Mouse (Mus musculus) limb, embryonic 15.5 days (tissue): ENCODE data around the gene 4930556J24Rik. TPM values are rescaled to one million over a fixed set of nuclear protein-coding genes. Genes with fewer than 3 reads are reported as not detected.

Source experiments
- ATAC-seq: fragments of 200-750 bp; cut with Nextera tagmentation; 2 replicates; pipeline ENCODE4 v1.8.0; 2017; ENCODE audit warnings: low read depth, moderate TSS enrichment; ENCODE audit not compliant: insufficient number of reproducible peaks, low FRiP score, low TSS enrichment
- H3K27ac ChIP-seq: fragments of 300-500 bp; sonication (generic); 2 replicates; pipeline ENCODE4 v1.5.1; 2015; ENCODE audit warnings: moderate library complexity, mild to moderate bottlenecking, inconsistent platforms
- H3K27me3 ChIP-seq: fragments of 300-500 bp; sonication (generic); 2 replicates; pipeline ENCODE4 v1.6.1; 2015; ENCODE audit warnings: inconsistent platforms
- H3K36me3 ChIP-seq: fragments of 300-500 bp; sonication (generic); 2 replicates; pipeline ENCODE4 v1.6.1; 2015; ENCODE audit warnings: inconsistent platforms
- H3K4me1 ChIP-seq: fragments of 300-500 bp; sonication (generic); 2 replicates; pipeline ENCODE4 v1.6.1; 2015; ENCODE audit warnings: inconsistent platforms
- H3K4me2 ChIP-seq: fragments of 300-500 bp; sonication (generic); 2 replicates; pipeline ENCODE4 v1.6.1; 2015; ENCODE audit warnings: mild to moderate bottlenecking, inconsistent platforms
- H3K4me3 ChIP-seq: fragments of 300-500 bp; sonication (generic); 2 replicates; pipeline ENCODE4 v1.5.1; 2015; ENCODE audit warnings: mild to moderate bottlenecking, inconsistent platforms
- H3K9ac ChIP-seq: fragments of 300-500 bp; sonication (generic); 2 replicates; pipeline ENCODE4 v1.6.1; 2015; ENCODE audit warnings: inconsistent platforms
- H3K9me3 ChIP-seq: fragments of 300-500 bp; sonication (generic); 2 replicates; pipeline ENCODE4 v1.6.1; 2016; ENCODE audit warnings: inconsistent platforms
- WGBS: fragments of 180-500 bp; shearing (Covaris S2); methylation state at CpG from one replicate; pipeline ENCODE4 v1.1.7; 2015; 5-methylcytosine and 5-hydroxymethylcytosine counted together
- polyA plus RNA-seq: library from polyadenylated mRNA; unstranded; fragments of >200 nt; fragmentation: Nextera tagmentation; extraction: Ambion mirVana; gene quantifications from 2 replicates; pipeline ENCODE4 v1.2.1, GENCODE M21; 2015

The 4930556J24Rik gene
- polyA plus RNA-seq, 1 experiment from 2014 or later: not detected

GRCm38 (mm10) chr11:3895933-3896332 is 80.6 kb downstream of the 4930556J24Rik start:
- H3K4me3 ChIP-seq: no peak overlapping the region
- no peak for ATAC-seq
- no peaks in the 10 kb centered on the region for H3K9me3 ChIP-seq
- peaks cover 9% of the 10 kb centered on the region for H3K4me1 ChIP-seq
- H3K36me3 ChIP-seq: peaks cover 7% of the 10 kb centered on the region; the same call in 1 of the 2 replicates
- no peak overlapping the region for H3K4me2 ChIP-seq
- H3K27me3 ChIP-seq: no peaks in the 10 kb centered on the region
- H3K27ac ChIP-seq: no peak overlapping the region
- no peak overlapping the region for H3K9ac ChIP-seq
- 91% methylated on average over 1 of the region's 1 CpGs for WGBS

GRCm38 (mm10) chr11:3895458-3895857 is 81.1 kb downstream of the 4930556J24Rik start:
- Histone ChIP-seq H3K36me3 (peaks cover 7% of the 10 kb centered on the region; the same call in 1 of the 2 replicates), H3K9ac (peak overlapping the region; percentile 37; the same call in 1 of the 2 replicates), H3K27ac (peak overlapping the region; percentile 78), H3K27me3 (no peaks in the 10 kb centered on the region), H3K4me3 (peak overlapping the region; percentile 49), H3K4me2 (peak overlapping the region; percentile 88), H3K9me3 (no peaks in the 10 kb centered on the region), H3K4me1 (peaks cover 9% of the 10 kb centered on the region)
- no peak for ATAC-seq
- WGBS: 2% methylated on average over 10 of the region's 10 CpGs

GRCm38 (mm10) chr11:3894406-3895281 is 81.9 kb downstream of the 4930556J24Rik start, which contains the start of the genes 4921536K21Rik and Dusp18:
Gene 4921536K21Rik, minus strand, starts transcription at chr11:3895098.
Gene Dusp18, plus strand, starts transcription at chr11:3895240.
- 3% methylated on average over 46 of the region's 46 CpGs for WGBS
- Histone ChIP-seq H3K36me3 (peaks cover 7% of the 10 kb centered on the region; the same call in 1 of the 2 replicates), H3K9ac (peak within 1 kb of the TSS; percentile 37), H3K9me3 (no peaks in the 10 kb centered on the region), H3K4me3 (peak within 1 kb of the TSS; percentile 49), H3K27ac (peak within 1 kb of the TSS; percentile 78), H3K4me2 (peak within 1 kb of the TSS; percentile 88), H3K27me3 (no peaks in the 10 kb centered on the region), H3K4me1 (peaks cover 9% of the 10 kb centered on the region)
- ATAC-seq: peak; percentile 84

GRCm38 (mm10) chr11:3893970-3894369 is 82.6 kb downstream of the 4930556J24Rik start:
- Histone ChIP-seq H3K4me2 (no peak overlapping the region), H3K4me3 (no peak overlapping the region), H3K27me3 (no peaks in the 10 kb centered on the region), H3K36me3 (peaks cover 7% of the 10 kb centered on the region; the same call in 1 of the 2 replicates), H3K9ac (no peak overlapping the region), H3K4me1 (peaks cover 9% of the 10 kb centered on the region), H3K27ac (no peak overlapping the region), H3K9me3 (no peaks in the 10 kb centered on the region)
- 78% methylated on average over 6 of the region's 6 CpGs for WGBS
- no peak for ATAC-seq

Other genes with a start within 250 kb of the 4930556J24Rik start
- 0.77 and 0.78 TPM in 2 replicates for gene Osbp2, start 112.9 kb downstream of the 4930556J24Rik start, polyA plus RNA-seq
- 0.09 and 0.23 TPM in 2 replicates for gene 4921536K21Rik, start 81.7 kb downstream of the 4930556J24Rik start, polyA plus RNA-seq
- gene Dusp18, start 81.5 kb downstream of the 4930556J24Rik start, polyA plus RNA-seq: 7.6 and 9.0 TPM in 2 replicates
- 6.7 and 9.2 TPM in 2 replicates for gene Slc35e4, start 62.1 kb downstream of the 4930556J24Rik start, polyA plus RNA-seq
- 49.4 and 56.2 TPM in 2 replicates for gene Tcn2, start 44.6 kb downstream of the 4930556J24Rik start, polyA plus RNA-seq
- gene Pes1, start 12.8 kb downstream of the 4930556J24Rik start, polyA plus RNA-seq: 76.6 and 77.4 TPM in 2 replicates
- 2.6 and 3.0 TPM in 2 replicates for gene Gal3st1, start 6.9 kb upstream of the 4930556J24Rik start, polyA plus RNA-seq
- gene Sec14l4, start 54.7 kb upstream of the 4930556J24Rik start, polyA plus RNA-seq: 0.67 and 1.1 TPM in 2 replicates
- not detected in 2 replicates for gene Sec14l3, start 88.1 kb upstream of the 4930556J24Rik start, polyA plus RNA-seq
- 5.5 and 6.1 TPM in 2 replicates for gene Mtfp1, start 118.7 kb upstream of the 4930556J24Rik start, polyA plus RNA-seq
- 1.9 and 2.0 TPM in 2 replicates for gene Sec14l2, start 146.6 kb upstream of the 4930556J24Rik start, polyA plus RNA-seq
- gene Rnf215, start 158.4 kb upstream of the 4930556J24Rik start, polyA plus RNA-seq: 30.8 and 35.5 TPM in 2 replicates
- 10.9 and 12.3 TPM in 2 replicates for gene Ccdc157, start 183.5 kb upstream of the 4930556J24Rik start, polyA plus RNA-seq
- 44.9 and 45.2 TPM in 2 replicates for gene Sf3a1, start 183.6 kb upstream of the 4930556J24Rik start, polyA plus RNA-seq
- 58.7 and 61.9 TPM in 2 replicates for gene Tbc1d10a, start 210.0 kb upstream of the 4930556J24Rik start, polyA plus RNA-seq
- 15.2 and 20.6 TPM in 2 replicates for gene Castor1, start 241.4 kb upstream of the 4930556J24Rik start, polyA plus RNA-seq